Mouse (Mus musculus) liver, embryonic 14.5 days (tissue): ENCODE results near the gene Entpd7. TPM values are rescaled to one million over a fixed set of nuclear protein-coding genes. Genes with fewer than 3 reads are reported as not detected.

ENCODE experiments used
- ATAC-seq: fragments of 200-750 bp; cut with Nextera tagmentation; 2 replicates; pipeline ENCODE4 v1.8.0; 2017; ENCODE audit warnings: moderate number of reproducible peaks, mild to moderate bottlenecking, moderate library complexity; ENCODE audit not compliant: insufficient read depth
- DNase-seq, 3 experiments: peaks; one replicate each; pipeline ENCODE4 v3.0.0-alpha.2; 2012 to 2013; ENCODE audit warnings: low read depth in 3 of 3, low spot score in 3 of 3
- H3K27ac ChIP-seq: fragments of 300-500 bp; sonication (generic); 2 replicates; pipeline ENCODE4 v1.5.1; 2014; ENCODE audit warnings: moderate library complexity, mild to moderate bottlenecking, control low read depth, inconsistent platforms
- H3K27me3 ChIP-seq: fragments of 300-500 bp; sonication (generic); 2 replicates; pipeline ENCODE4 v1.6.1; 2014; ENCODE audit warnings: mild to moderate bottlenecking, low read length, moderate library complexity; ENCODE audit not compliant: control insufficient read depth, insufficient read depth
- H3K36me3 ChIP-seq: fragments of 300-500 bp; sonication (generic); replicated peaks from 2 replicates; pipeline ENCODE4 v1.6.1; 2014; ENCODE audit warnings: low read depth; ENCODE audit not compliant: control insufficient read depth, insufficient read depth
- H3K4me1 ChIP-seq, 2 experiments: fragments of 200-500 bp in 1 of 2; fragments of 300-500 bp in 1 of 2; sonication (generic) in 1 of 2; replicated peaks; 2 replicates each; pipeline ENCODE4 v1.6.1; 2012 to 2014; ENCODE audit warnings: antibody characterized with exemption in 1 of 2, inconsistent platforms in 1 of 2, low read length in 1 of 2; ENCODE audit not compliant: control insufficient read depth in 2 of 2, insufficient read depth in 2 of 2
- H3K4me2 ChIP-seq: fragments of 300-500 bp; sonication (generic); 2 replicates; pipeline ENCODE4 v1.6.1; 2014; ENCODE audit warnings: low read depth, mild to moderate bottlenecking, control low read depth, moderate library complexity
- H3K4me3 ChIP-seq, 2 experiments: fragments of 200-500 bp in 1 of 2; fragments of 300-500 bp in 1 of 2; sonication (generic) in 1 of 2; 2 replicates each; pipeline ENCODE4 v1.5.1; 2012 to 2014; ENCODE audit warnings: low read depth in 2 of 2, low read length in 2 of 2, mild to moderate bottlenecking in 2 of 2, control low read depth in 1 of 2, inconsistent platforms in 1 of 2, moderate library complexity in 1 of 2; ENCODE audit not compliant: insufficient read depth in 1 of 2
- H3K9ac ChIP-seq: fragments of 300-500 bp; sonication (generic); replicated peaks from 2 replicates; pipeline ENCODE4 v1.6.1; 2014; ENCODE audit warnings: mild to moderate bottlenecking, control low read depth, moderate library complexity
- H3K9me3 ChIP-seq: fragments of 300-500 bp; sonication (generic); 2 replicates; pipeline ENCODE4 v1.6.1; 2016; ENCODE audit warnings: low read length, mixed read lengths; ENCODE audit not compliant: control insufficient read depth
- CTCF ChIP-seq: IDR thresholded peaks from 2 replicates; pipeline ENCODE4 v1.5.1; 2016; ENCODE audit warnings: antibody characterized with exemption, low read depth, control low read depth
- EP300 ChIP-seq: IDR thresholded peaks from 2 replicates; pipeline ENCODE4 v1.6.1; 2016; ENCODE audit warnings: antibody characterized with exemption, low read depth
- WGBS: fragments of 180-500 bp; shearing (Covaris S2); extraction: QIAGEN DNeasy Blood & Tissue Kit; methylation state at CpG from one replicate; pipeline ENCODE4 v1.1.7; 2014; ENCODE audit not compliant: insufficient replicate concordance; 5-methylcytosine and 5-hydroxymethylcytosine counted together
- polyA plus RNA-seq, 2 experiments: library from polyadenylated mRNA; depleted of rRNA in 1 of 2; stranded (reverse) in 1 of 2; unstranded in 1 of 2; fragments of >200 nt; fragmentation: Nextera tagmentation in 1 of 2; extraction: Ambion mirVana in 1 of 2; gene quantifications; 2 replicates each; pipeline versions ENCODE4 v1.2.1 to v1.2.3; 2012 to 2014

Gene Entpd7
- polyA plus RNA-seq, 2 experiments = 1.5 to 2.6 TPM

DNA sequence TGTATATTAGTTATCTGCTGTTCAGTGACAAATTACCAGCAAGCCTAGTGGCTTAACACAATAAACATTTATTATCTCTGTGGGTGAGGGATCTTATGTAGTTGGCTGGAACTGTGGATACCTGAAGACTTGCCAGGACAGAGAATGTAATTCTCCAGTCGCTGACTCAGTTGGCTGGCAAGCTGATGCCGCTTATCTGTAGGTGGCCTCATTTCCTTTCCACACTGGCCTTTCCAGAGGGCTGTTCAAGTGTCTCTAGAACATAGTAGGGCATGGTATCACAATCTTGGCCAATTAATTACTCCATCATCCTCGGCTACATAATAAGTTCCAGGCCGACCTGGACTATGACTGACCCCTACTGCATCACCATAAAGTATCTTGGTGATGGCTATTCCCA is 7.9 kb upstream of the Entpd7 start:
- Histone ChIP-seq H3K27ac (no peak overlapping the region), H3K4me2 (no peak overlapping the region), H3K27me3 (no peaks in the 10 kb centered on the region), H3K4me1 (peaks cover 2 to 7% of the 10 kb centered on the region in 2 experiments), H3K9ac (no peak overlapping the region), H3K4me3 (no peak overlapping the region), H3K9me3 (no peaks in the 10 kb centered on the region), H3K36me3 (no peaks in the 10 kb centered on the region)
- WGBS = 51% methylated on average over 4 of the region's 4 CpGs
- TF ChIP-seq EP300 (no peak), CTCF (no peak)
- no peak for DNase-seq
- no peak for ATAC-seq

DNA sequence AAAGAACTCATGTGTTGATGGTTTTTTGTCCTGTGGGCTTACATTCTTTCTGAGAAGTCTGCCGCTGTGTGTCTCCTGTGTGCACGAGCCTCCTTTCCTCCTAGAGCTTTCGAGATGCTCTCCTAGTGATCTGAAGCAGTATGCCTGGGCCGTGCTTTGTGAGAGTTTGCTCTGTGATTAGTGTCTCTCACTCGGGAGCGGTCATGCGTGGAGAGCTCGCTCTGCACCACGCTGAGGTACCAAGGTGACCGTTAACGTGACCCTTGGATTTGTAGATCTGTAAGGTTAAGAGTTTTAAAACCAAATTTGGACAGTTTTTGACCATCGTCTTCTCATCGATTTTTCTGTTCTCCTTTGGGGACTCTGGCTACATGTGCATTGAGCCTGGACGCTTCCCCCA is 3.3 kb downstream of the Entpd7 start:
- ATAC-seq = no peak
- H3K36me3 ChIP-seq = no peaks in the 10 kb centered on the region
- H3K4me1 ChIP-seq = peaks cover 3 to 10% of the 10 kb centered on the region in 2 experiments; a peak in 3 of 4 replicates
- no peak overlapping the region for H3K4me2 ChIP-seq
- TF ChIP-seq CTCF (no peak), EP300 (no peak)
- H3K27me3 ChIP-seq = no peaks in the 10 kb centered on the region
- no peak overlapping the region for H3K4me3 ChIP-seq
- no peak for DNase-seq
- no peak overlapping the region for H3K9ac ChIP-seq
- no peak overlapping the region for H3K27ac ChIP-seq
- H3K9me3 ChIP-seq = no peaks in the 10 kb centered on the region
- WGBS = 84% methylated on average over 14 of the region's 14 CpGs

DNA sequence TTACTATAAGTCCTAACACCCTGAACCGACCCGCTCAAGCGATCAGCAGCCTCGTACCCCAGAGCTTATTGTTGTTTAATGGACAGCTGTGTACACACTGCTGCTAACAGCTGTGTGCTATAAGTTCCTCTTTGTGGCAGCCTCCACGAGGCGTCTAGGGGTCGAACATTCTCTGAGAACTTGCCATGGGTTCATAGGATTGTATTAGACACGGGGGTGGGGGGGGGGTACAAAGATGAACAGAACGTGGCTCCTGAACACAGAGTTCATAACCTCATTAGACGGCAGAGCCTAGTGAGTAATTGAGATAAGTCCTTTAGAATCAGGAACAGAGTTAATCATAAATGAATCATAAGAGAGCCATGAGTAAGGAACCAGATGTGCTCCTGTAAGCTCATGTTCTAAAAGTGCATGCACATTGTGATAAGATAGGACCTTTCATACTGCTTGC is 6.1 kb downstream of the Entpd7 start:
- no peak for TF ChIP-seq CTCF
- TF ChIP-seq EP300 = no peak
- DNase-seq (no peak), ATAC-seq (no peak)
- H3K9me3 ChIP-seq = no peaks in the 10 kb centered on the region
- no peaks in the 10 kb centered on the region for H3K27me3 ChIP-seq
- no peak overlapping the region for H3K27ac ChIP-seq
- no peaks in the 10 kb centered on the region for H3K36me3 ChIP-seq
- no peak overlapping the region for H3K4me3 ChIP-seq
- peaks cover 0 to 3% of the 10 kb centered on the region in 2 experiments; a peak in 2 of 4 replicates for H3K4me1 ChIP-seq
- H3K4me2 ChIP-seq = no peak overlapping the region
- H3K9ac ChIP-seq = no peak overlapping the region
- 33% methylated on average over 10 of the region's 10 CpGs for WGBS

DNA sequence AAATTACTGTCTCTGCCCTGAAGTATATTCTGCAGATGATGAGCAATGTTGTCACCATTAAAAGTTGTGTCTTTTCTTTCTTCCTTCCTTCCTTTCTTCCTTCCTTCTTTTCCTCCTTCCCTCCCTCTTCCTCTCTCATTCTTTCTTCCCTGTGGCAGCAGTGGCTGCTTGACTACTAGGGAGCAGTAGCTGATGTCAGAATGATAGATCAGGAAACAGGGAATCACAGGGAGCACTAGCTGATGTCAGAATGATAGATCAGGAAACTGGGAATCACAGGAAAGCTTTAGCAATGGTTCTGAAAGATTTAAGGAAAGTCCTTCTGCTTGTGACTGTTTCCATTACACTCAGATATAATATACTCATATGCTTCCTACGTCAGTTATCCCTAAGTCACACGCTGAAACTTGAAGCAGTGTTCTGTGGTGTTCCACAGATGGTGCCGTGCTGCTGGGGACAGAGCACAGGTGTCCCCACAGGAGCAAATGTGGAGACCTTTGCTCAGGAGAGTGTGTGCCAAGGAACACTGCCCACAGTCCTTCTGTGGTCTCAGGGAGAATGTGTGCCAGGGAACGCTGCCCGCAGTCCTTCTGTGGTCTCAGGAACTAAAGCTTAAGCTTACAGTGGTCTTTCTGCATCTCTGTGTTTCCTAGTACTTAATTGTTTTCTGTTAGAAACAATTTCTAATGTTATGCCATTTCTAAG is 8.3 kb downstream of the Entpd7 start:
- ATAC-seq (no peak), DNase-seq (no peak)
- Histone ChIP-seq H3K4me1 (peaks cover 0 to 3% of the 10 kb centered on the region in 2 experiments; a peak in 2 of 4 replicates), H3K27ac (no peak overlapping the region), H3K9me3 (no peaks in the 10 kb centered on the region), H3K4me2 (no peak overlapping the region), H3K27me3 (no peaks in the 10 kb centered on the region), H3K9ac (no peak overlapping the region), H3K4me3 (no peak overlapping the region), H3K36me3 (no peaks in the 10 kb centered on the region)
- TF ChIP-seq EP300 (no peak), CTCF (no peak)
- WGBS = 84% methylated on average over 5 of the region's 5 CpGs

DNA sequence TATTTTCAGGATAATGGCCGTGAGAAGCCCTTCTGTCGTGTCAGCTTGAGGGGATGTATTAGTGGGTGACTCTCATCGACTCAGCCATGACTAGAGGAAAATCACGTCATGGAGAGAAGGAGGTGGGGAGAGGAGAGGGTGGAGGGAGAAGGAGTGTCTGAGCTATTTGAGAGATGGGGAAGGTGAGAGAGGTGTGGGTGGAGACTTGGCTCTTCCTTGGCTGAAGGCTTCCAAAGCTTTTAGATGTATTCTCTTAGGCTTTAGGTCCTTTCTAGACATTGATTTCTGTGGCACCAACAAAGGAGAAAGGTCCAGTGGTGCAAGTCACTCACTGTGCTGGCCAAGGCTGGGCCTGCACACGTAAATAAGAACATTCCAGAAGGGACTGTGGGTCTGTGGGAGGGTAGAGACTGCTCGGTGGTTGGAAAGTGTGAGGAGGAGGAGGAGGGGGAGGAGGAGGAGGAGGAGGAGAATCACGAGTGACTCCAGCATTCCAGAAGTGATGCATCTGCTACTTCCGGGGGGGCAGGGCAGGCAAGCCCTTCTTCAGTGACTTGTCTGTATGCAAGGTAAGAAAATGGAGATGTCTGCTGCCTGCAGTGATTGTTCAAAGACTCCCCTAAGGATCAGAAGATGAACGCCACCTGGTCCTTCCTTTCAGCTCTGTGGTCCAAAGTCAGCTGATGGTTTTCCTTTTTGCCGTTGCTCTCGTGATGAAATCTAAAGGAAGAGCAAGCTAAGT is 9.7 kb downstream of the Entpd7 start:
- no peak overlapping the region for H3K4me3 ChIP-seq
- H3K4me1 ChIP-seq = peaks cover 0 to 3% of the 10 kb centered on the region in 2 experiments; a peak in 2 of 4 replicates
- TF ChIP-seq EP300 (no peak), CTCF (no peak)
- WGBS = 57% methylated on average over 11 of the region's 11 CpGs
- H3K27ac ChIP-seq = no peak overlapping the region
- no peak for DNase-seq
- no peaks in the 10 kb centered on the region for H3K27me3 ChIP-seq
- no peak for ATAC-seq
- no peaks in the 10 kb centered on the region for H3K36me3 ChIP-seq
- H3K9me3 ChIP-seq = no peaks in the 10 kb centered on the region
- no peak overlapping the region for H3K9ac ChIP-seq
- H3K4me2 ChIP-seq = no peak overlapping the region
